23 mouse cellular contexts compared by ENCODE assay signal in genomic region chr14:29144184-29144583, GRCm38 (mm10).
DNase-seq lines count a peak whose midpoint lies in the region; ATAC-seq and TF ChIP-seq lines count a peak whose summit lies in the region.
"Had no signal": no experiment of that assay in that cellular context is flagged by ENCODE, and none has a peak within 500 bp of the region (broad histone marks: within the 10 kb centered on the region; RNA-seq: fewer than 3 reads in every experiment).

No protein-coding gene starts in this region.

- H3K27ac ChIP-seq in forebrain, embryonic 13.5 days = no peak overlapping the region
- H3K27ac ChIP-seq in forebrain, embryonic 10.5 days = no peak overlapping the region
- H3K27ac ChIP-seq in midbrain, embryonic 15.5 days = no peak overlapping the region
- no peak overlapping the region for H3K27ac ChIP-seq in midbrain, embryonic 10.5 days (replicated peaks)
- H3K27ac ChIP-seq in liver, postnatal 0 days (ENCODE audit: low read depth) = no peak overlapping the region
- H3K27ac ChIP-seq: embryonic facial prominence, embryonic 12.5 days; embryonic facial prominence, embryonic 15.5 days; hindbrain, embryonic 12.5 days; hindbrain, embryonic 15.5 days; intestine, embryonic 15.5 days had no signal

- H3K4me2 ChIP-seq in forebrain, embryonic 13.5 days = no peak overlapping the region
- H3K4me2 ChIP-seq in midbrain, embryonic 15.5 days = no peak overlapping the region
- no peak overlapping the region for H3K4me2 ChIP-seq in liver, postnatal 0 days (ENCODE audit: low read depth, low read length)
- H3K4me2 ChIP-seq: embryonic facial prominence, embryonic 12.5 days; embryonic facial prominence, embryonic 15.5 days; heart, embryonic 11.5 days; hindbrain, embryonic 12.5 days; hindbrain, embryonic 15.5 days; intestine, embryonic 15.5 days had no signal

- 41% methylated on average over 2 of the region's 2 CpGs for WGBS in forebrain, embryonic 13.5 days
- 62% methylated on average over 2 of the region's 2 CpGs for WGBS in forebrain, embryonic 10.5 days
- WGBS in midbrain, embryonic 15.5 days = 43% methylated on average over 2 of the region's 2 CpGs
- 75% methylated on average over 2 of the region's 2 CpGs for WGBS in midbrain, embryonic 10.5 days
- 51% methylated on average over 2 of the region's 2 CpGs for WGBS in liver, postnatal 0 days (ENCODE audit: insufficient replicate concordance)

- no peaks in the 10 kb centered on the region for H3K27me3 ChIP-seq in forebrain, embryonic 13.5 days
- no peaks in the 10 kb centered on the region for H3K27me3 ChIP-seq in forebrain, embryonic 10.5 days (ENCODE audit: poor library complexity, severe bottlenecking)
- H3K27me3 ChIP-seq in midbrain, embryonic 15.5 days (replicated peaks) = no peaks in the 10 kb centered on the region
- no peaks in the 10 kb centered on the region for H3K27me3 ChIP-seq in midbrain, embryonic 10.5 days (ENCODE audit: low read depth, poor library complexity, severe bottlenecking)
- no peaks in the 10 kb centered on the region for H3K27me3 ChIP-seq in liver, postnatal 0 days (ENCODE audit: insufficient read depth, low read length)
- H3K27me3 ChIP-seq: embryonic facial prominence, embryonic 12.5 days; embryonic facial prominence, embryonic 15.5 days; hindbrain, embryonic 12.5 days; hindbrain, embryonic 15.5 days; intestine, embryonic 15.5 days had no signal

- no peaks in the 10 kb centered on the region for H3K9me3 ChIP-seq in forebrain, embryonic 13.5 days (replicated peaks)
- H3K9me3 ChIP-seq in forebrain, embryonic 10.5 days = no peaks in the 10 kb centered on the region
- no peaks in the 10 kb centered on the region for H3K9me3 ChIP-seq in midbrain, embryonic 15.5 days
- no peaks in the 10 kb centered on the region for H3K9me3 ChIP-seq in midbrain, embryonic 10.5 days (replicated peaks)
- H3K9me3 ChIP-seq in liver, postnatal 0 days (ENCODE audit: low read length) = no peaks in the 10 kb centered on the region
- H3K9me3 ChIP-seq: embryonic facial prominence, embryonic 12.5 days; embryonic facial prominence, embryonic 15.5 days; hindbrain, embryonic 12.5 days; hindbrain, embryonic 15.5 days; intestine, embryonic 15.5 days had no signal

- no peak for TF ChIP-seq CTCF in liver, postnatal 0 days (IDR thresholded peaks at IDR 0.05; ENCODE audit: low read depth)

- no peak for TF ChIP-seq EP300 in liver, postnatal 0 days (IDR thresholded peaks at IDR 0.05; ENCODE audit: low read depth)

- peak; percentile 50; the same call in 1 of the 2 replicates for ATAC-seq in forebrain, embryonic 13.5 days
- ATAC-seq in frontal cortex, adult (ENCODE audit: low TSS enrichment) = peak; percentile 16; the same call in 1 of the 2 replicates
- ATAC-seq in midbrain, embryonic 15.5 days (replicated peaks) = 0 out of 2 replicates have a peak, but pooled peaks have one; percentile 50
- ATAC-seq in liver, postnatal 0 days = no peak
- ATAC-seq: activated CD4-positive, CD25-positive, alpha-beta regulatory T cell, adult 4 months; intestine, embryonic 15.5 days had no signal

- no peak overlapping the region for H3K4me3 ChIP-seq in forebrain, embryonic 13.5 days
- no peak overlapping the region for H3K4me3 ChIP-seq in forebrain, embryonic 10.5 days
- H3K4me3 ChIP-seq in midbrain, embryonic 15.5 days = no peak overlapping the region
- no peak overlapping the region for H3K4me3 ChIP-seq in midbrain, embryonic 10.5 days
- no peak overlapping the region for H3K4me3 ChIP-seq in liver, postnatal 0 days (ENCODE audit: low read depth, low read length)
- H3K4me3 ChIP-seq: embryonic facial prominence, embryonic 12.5 days; embryonic facial prominence, embryonic 15.5 days; hindbrain, embryonic 12.5 days; hindbrain, embryonic 15.5 days; intestine, embryonic 15.5 days had no signal

- no peak overlapping the region for H3K9ac ChIP-seq in forebrain, embryonic 13.5 days
- H3K9ac ChIP-seq in midbrain, embryonic 15.5 days = no peak overlapping the region
- no peak overlapping the region for H3K9ac ChIP-seq in liver, postnatal 0 days (replicated peaks)
- H3K9ac ChIP-seq: embryonic facial prominence, embryonic 12.5 days; embryonic facial prominence, embryonic 15.5 days; hindbrain, embryonic 12.5 days; hindbrain, embryonic 15.5 days; intestine, embryonic 15.5 days had no signal

- DNase-seq in forebrain, embryonic 10.5 days (ENCODE audit: extremely low spot score, low spot score) = no peak
- DNase-seq in frontal cortex, postnatal 36 days (ENCODE audit: low spot score in 2 of 2) = no peak
- DNase-seq in midbrain, embryonic 10.5 days (ENCODE audit: low spot score) = no peak
- DNase-seq in liver, postnatal 0 days = no peak
- DNase-seq in kidney, postnatal 36 days = no peak
- DNase-seq: adrenal gland, adult 8-10 months; adrenal gland, postnatal 25 days; cerebellum, adult 11 months; cerebellum, adult 2 months; cerebellum, adult 9-11 months; cerebellum, postnatal 25 days; gastrocnemius, postnatal 25 days; kidney, adult 11 months had no signal

- no peaks in the 10 kb centered on the region for H3K36me3 ChIP-seq in forebrain, embryonic 13.5 days (ENCODE audit: poor library complexity, severe bottlenecking)
- no peaks in the 10 kb centered on the region for H3K36me3 ChIP-seq in forebrain, embryonic 10.5 days (replicated peaks)
- no peaks in the 10 kb centered on the region for H3K36me3 ChIP-seq in midbrain, embryonic 15.5 days (replicated peaks)
- no peaks in the 10 kb centered on the region for H3K36me3 ChIP-seq in midbrain, embryonic 10.5 days
- no peaks in the 10 kb centered on the region for H3K36me3 ChIP-seq in liver, postnatal 0 days (replicated peaks; ENCODE audit: insufficient read depth, low read length)
- H3K36me3 ChIP-seq: embryonic facial prominence, embryonic 12.5 days; embryonic facial prominence, embryonic 15.5 days; hindbrain, embryonic 12.5 days; hindbrain, embryonic 15.5 days; intestine, embryonic 15.5 days had no signal

- H3K4me1 ChIP-seq in forebrain, embryonic 13.5 days = no peaks in the 10 kb centered on the region
- no peaks in the 10 kb centered on the region for H3K4me1 ChIP-seq in forebrain, embryonic 10.5 days
- H3K4me1 ChIP-seq in midbrain, embryonic 15.5 days = peaks cover 3% of the 10 kb centered on the region; the same call in 1 of the 2 replicates
- H3K4me1 ChIP-seq in midbrain, embryonic 10.5 days = peaks cover 3% of the 10 kb centered on the region; the same call in 1 of the 2 replicates
- no peaks in the 10 kb centered on the region for H3K4me1 ChIP-seq in liver, postnatal 0 days (ENCODE audit: insufficient read depth)
- H3K4me1 ChIP-seq: embryonic facial prominence, embryonic 12.5 days; embryonic facial prominence, embryonic 15.5 days; hindbrain, embryonic 12.5 days; hindbrain, embryonic 15.5 days; intestine, embryonic 15.5 days had no signal
